Mouse (Mus musculus): ENCODE results near the gene Cep290. TPM values are rescaled to one million over a fixed set of nuclear protein-coding genes. Genes with fewer than 3 reads are reported as not detected.
A peak's percentile ranks its signal among the peaks of the same experiment; 100 is the strongest.

Gene Cep290
- total and polyA plus RNA-seq, 3 experiments, result 3.8 to 5.2 TPM; not detected in 1

GRCm38 (mm10) chr10:100521617-100522016 lies 34.3 kb downstream of the Cep290 start (continued):
- TF ChIP-seq ZNF384 (IDR thresholded peaks at IDR 0.05; ENCODE audit: low read depth, low read length), result no peak

- Histone ChIP-seq H3K36me3 (ENCODE audit: control insufficient read depth in 1 of 2, insufficient read depth in 2 of 2, low read length in 2 of 2) (peaks cover 0 to 41% of the 10 kb centered on the region in 2 experiments; a peak in 2 of 4 replicates), H3K27ac (ENCODE audit: control insufficient read depth, low read depth, low read length) (peak overlapping the region; percentile 88), H3K9ac (ENCODE audit: control insufficient read depth, low read depth, low read length, poor library complexity, severe bottlenecking) (0 out of 2 replicates have a peak overlapping the region, but pooled peaks have one; percentile 38), H3K4me3 (ENCODE audit: control insufficient read depth in 1 of 2, insufficient read depth in 1 of 2, low read depth in 2 of 2, low read length in 2 of 2) (no peak overlapping the region; a peak in 1 of 4 replicates), H3K27me3 (ENCODE audit: control insufficient read depth in 1 of 2, insufficient read depth in 2 of 2, low read length in 2 of 2) (no peaks in the 10 kb centered on the region), H3K9me3 (replicated peaks; ENCODE audit: insufficient read depth, low read length) (no peaks in the 10 kb centered on the region), H3K4me1 (ENCODE audit: control insufficient read depth in 1 of 2, insufficient read depth in 2 of 2, low read length in 2 of 2) (peaks cover 15 to 40% of the 10 kb centered on the region in 2 experiments), H3K79me2 (ENCODE audit: control insufficient read depth, insufficient read depth, low read length, poor library complexity) (no peaks in the 10 kb centered on the region)
- no peak; the same call in 1 of the 2 replicates for TF ChIP-seq ELF1 (IDR thresholded peaks at IDR 0.05; ENCODE audit: low read depth, low read length)
- no peak for TF ChIP-seq RAD21 (IDR thresholded peaks at IDR 0.05; ENCODE audit: low read depth, low read length)
- TF ChIP-seq CHD1 (IDR thresholded peaks at IDR 0.05; ENCODE audit: low read depth, low read length), result no peak
- no peak for TF ChIP-seq EP300 (IDR thresholded peaks at IDR 0.05; ENCODE audit: low read depth in 1 of 2, low read length in 2 of 2)
- no peak for TF ChIP-seq MYC (IDR thresholded peaks at IDR 0.05; ENCODE audit: low read depth, low read length)
- TF ChIP-seq RCOR1 (IDR thresholded peaks at IDR 0.05; ENCODE audit: low read depth, low read length), result no peak
- TF ChIP-seq POLR2AphosphoS2 (IDR thresholded peaks at IDR 0.05; ENCODE audit: low read length), result no peak
- no peak for DNase-seq (ENCODE audit: low read depth, low spot score)
These were observed 35.0 kb downstream of the Cep290 start for GRCm38 (mm10) chr10:100522330-100522729.

- peaks cover 15 to 36% of the 10 kb centered on the region in 2 experiments for H3K4me1 ChIP-seq (ENCODE audit: control insufficient read depth in 1 of 2, insufficient read depth in 2 of 2, low read length in 2 of 2)
- H3K9ac ChIP-seq (ENCODE audit: control insufficient read depth, low read depth, low read length, poor library complexity, severe bottlenecking), result peak overlapping the region; percentile 48
- H3K36me3 ChIP-seq (ENCODE audit: control insufficient read depth in 1 of 2, insufficient read depth in 2 of 2, low read length in 2 of 2), result peaks cover 0 to 40% of the 10 kb centered on the region in 2 experiments; a peak in 2 of 4 replicates
- peak; percentile 72 for TF ChIP-seq ETS1 (IDR thresholded peaks at IDR 0.05; ENCODE audit: low read depth, low read length)
- no peak for TF ChIP-seq GABPA (IDR thresholded peaks at IDR 0.05; ENCODE audit: low read depth, low read length)
- TF ChIP-seq GATA1 (IDR thresholded peaks at IDR 0.05; ENCODE audit: low read depth, low read length), result peak; percentile 94
- no peak for TF ChIP-seq E2F4 (IDR thresholded peaks at IDR 0.05; ENCODE audit: borderline replicate concordance, low read depth, low read length)
- peak; percentile 50; the same call in 1 of the 2 replicates for TF ChIP-seq MXI1 (IDR thresholded peaks at IDR 0.05; ENCODE audit: low read depth, low read length)
- TF ChIP-seq MYB (IDR thresholded peaks at IDR 0.05; ENCODE audit: low read depth, low read length), result peak; percentile 84
- peak; percentile 94 for TF ChIP-seq TCF12 (IDR thresholded peaks at IDR 0.05; ENCODE audit: low read depth, low read length)
- TF ChIP-seq MYC (IDR thresholded peaks at IDR 0.05; ENCODE audit: low read depth, low read length), result 0 out of 2 replicates have a peak, but pooled peaks have one; percentile 54
- peak; percentile 55; the same call in 1 of the 2 replicates for TF ChIP-seq SIN3A (IDR thresholded peaks at IDR 0.05; ENCODE audit: low read length)
- peak; percentile 74 for TF ChIP-seq TAL1 (IDR thresholded peaks at IDR 0.05; ENCODE audit: low read length)
- TF ChIP-seq KAT2A (conservative IDR thresholded peaks at IDR 0.05; ENCODE audit: low read depth, low read length), result no peak
- TF ChIP-seq RCOR1 (IDR thresholded peaks at IDR 0.05; ENCODE audit: low read depth, low read length), result 0 out of 2 replicates have a peak, but pooled peaks have one; percentile 28
- peak; percentile 93 to 96 for TF ChIP-seq EP300 (IDR thresholded peaks at IDR 0.05; ENCODE audit: low read depth in 1 of 2, low read length in 2 of 2)
- H3K27ac ChIP-seq (ENCODE audit: control insufficient read depth, low read depth, low read length), result peak overlapping the region; percentile 95
- no peaks in the 10 kb centered on the region for H3K79me2 ChIP-seq (ENCODE audit: control insufficient read depth, insufficient read depth, low read length, poor library complexity)
- H3K9me3 ChIP-seq (replicated peaks; ENCODE audit: insufficient read depth, low read length), result no peaks in the 10 kb centered on the region
- peak; percentile 56 for DNase-seq (ENCODE audit: low read depth, low spot score)
- H3K4me3 ChIP-seq (ENCODE audit: control insufficient read depth in 1 of 2, insufficient read depth in 1 of 2, low read depth in 2 of 2, low read length in 2 of 2), result no peak overlapping the region
- no peaks in the 10 kb centered on the region for H3K27me3 ChIP-seq (ENCODE audit: control insufficient read depth in 1 of 2, insufficient read depth in 2 of 2, low read length in 2 of 2)
These were observed 37.4 kb downstream of the Cep290 start for GRCm38 (mm10) chr10:100524499-100525390.
